Mouse (Mus musculus) cortical plate, adult 2 months (tissue): Measurements from ENCODE around the gene Stac3.

Experiments used
- CTCF ChIP-seq: fragments of 200-500 bp; IDR thresholded peaks from 2 replicates; pipeline ENCODE4 v1.5.1; 2011; ENCODE audit warnings: mild to moderate bottlenecking, control low read depth, low read length; ENCODE audit not compliant: insufficient read depth; ENCODE audit errors: extremely low read depth
- POLR2A ChIP-seq: fragments of 200-500 bp; IDR thresholded peaks from 2 replicates; pipeline ENCODE4 v1.6.1; 2011; ENCODE audit warnings: mild to moderate bottlenecking, low read length, control low read depth; ENCODE audit not compliant: insufficient read depth; ENCODE audit errors: extremely low read depth

GRCm38 (mm10) chr10:127526048-127526447, 24.6 kb downstream of the Stac3 start:
- no peak for TF ChIP-seq CTCF
- no peak for TF ChIP-seq POLR2A
